Mouse (Mus musculus) CH12.LX (cell line): ENCODE measurements around the gene Txn2. TPM values are rescaled to one million over a fixed set of nuclear protein-coding genes. Genes with fewer than 3 reads are reported as not detected.

ENCODE experiments used
- DNase-seq: peaks from one replicate; pipeline ENCODE4 v3.0.0-alpha.2; 2013; ENCODE audit errors: extremely low read depth
- H3K27ac ChIP-seq: 2 replicates; pipeline ENCODE4 v1.5.1; 2012; ENCODE audit warnings: low read depth, mild to moderate bottlenecking, control low read depth, moderate library complexity; ENCODE audit not compliant: insufficient read depth
- H3K27me3 ChIP-seq: replicated peaks from 2 replicates; pipeline ENCODE3; 2012; ENCODE audit warnings: inconsistent platforms
- H3K36me3 ChIP-seq, 2 experiments: replicated peaks in 1 of 2; 2 replicates each; pipeline versions ENCODE3 to v1.6.1; 2012; ENCODE audit warnings: inconsistent platforms in 1 of 2, low read length in 1 of 2, mild to moderate bottlenecking in 1 of 2, mixed read lengths in 1 of 2, moderate library complexity in 1 of 2; ENCODE audit not compliant: control insufficient read depth in 1 of 2, insufficient read depth in 1 of 2
- H3K4me1 ChIP-seq, 2 experiments: 2 replicates each; pipeline ENCODE4 v1.6.1; 2012; ENCODE audit warnings: inconsistent platforms in 1 of 2, moderate library complexity in 1 of 2; ENCODE audit not compliant: insufficient read depth in 2 of 2, control insufficient read depth in 1 of 2
- H3K4me2 ChIP-seq: 2 replicates; pipeline ENCODE4 v1.6.1; 2012; ENCODE audit warnings: low read depth, mild to moderate bottlenecking, control low read depth; ENCODE audit not compliant: poor library complexity, insufficient read depth, severe bottlenecking
- H3K4me3 ChIP-seq, 3 experiments: fragments of 150-350 bp in 1 of 3; sonication (generic) in 1 of 3; replicated peaks in 1 of 3; 2 replicates each; pipeline versions ENCODE3 to v1.5.1; 2011 to 2012; ENCODE audit warnings: low read depth in 2 of 3, low read length in 2 of 3, mild to moderate bottlenecking in 2 of 3, moderate library complexity in 2 of 3, control low read depth in 1 of 3, improper control_type of control experiment in 1 of 3, inconsistent platforms in 1 of 3, mixed read lengths in 1 of 3; ENCODE audit not compliant: poor library complexity in 1 of 3
- H3K79me2 ChIP-seq: replicated peaks from 2 replicates; pipeline ENCODE4 v1.6.1; 2012; ENCODE audit warnings: mild to moderate bottlenecking, moderate library complexity; ENCODE audit not compliant: control insufficient read depth, poor library complexity, insufficient read depth, severe bottlenecking; ENCODE audit errors: extremely low read depth
- H3K9ac ChIP-seq: 2 replicates; pipeline ENCODE4 v1.6.1; 2012; ENCODE audit warnings: low read depth, mild to moderate bottlenecking, control low read depth, moderate library complexity; ENCODE audit not compliant: insufficient read depth
- H3K9me3 ChIP-seq: replicated peaks from 2 replicates; pipeline ENCODE3; 2012; ENCODE audit warnings: low read length, inconsistent platforms, mixed read lengths
- CHD2 ChIP-seq: IDR thresholded peaks from 2 replicates; pipeline ENCODE4 v1.6.1; 2011; ENCODE audit warnings: low read length, improper control_type of control experiment
- CTCF ChIP-seq, 2 experiments: IDR thresholded peaks in 1 of 2; conservative IDR thresholded peaks in 1 of 2; 2 replicates each; pipeline ENCODE4 v1.5.1; 2011 to 2012; ENCODE audit warnings: low read depth in 2 of 2, low read length in 2 of 2, improper control_type of control experiment in 1 of 2, inconsistent platforms in 1 of 2, mild to moderate bottlenecking in 1 of 2, moderate library complexity in 1 of 2
- EP300 ChIP-seq: IDR thresholded peaks from 2 replicates; pipeline ENCODE4 v1.6.1; 2011; ENCODE audit warnings: low read length, improper control_type of control experiment
- ETS1 ChIP-seq: conservative IDR thresholded peaks from 2 replicates; pipeline ENCODE4 v1.6.1; 2012; ENCODE audit warnings: low read depth, mild to moderate bottlenecking, inconsistent platforms, low read length, improper control_type of control experiment, moderate library complexity
- KAT2A ChIP-seq: IDR thresholded peaks from 2 replicates; pipeline ENCODE4 v1.6.1; 2012; ENCODE audit warnings: low read length, improper control_type of control experiment, inconsistent platforms; ENCODE audit not compliant: insufficient replicate concordance
- MAZ ChIP-seq: IDR thresholded peaks from 2 replicates; pipeline ENCODE4 v1.6.1; 2012; ENCODE audit warnings: low read depth, mild to moderate bottlenecking, inconsistent platforms, low read length, improper control_type of control experiment, moderate library complexity
- MEF2A ChIP-seq: IDR thresholded peaks from 2 replicates; pipeline ENCODE4 v1.6.1; 2014; ENCODE audit warnings: low read depth, mild to moderate bottlenecking, inconsistent platforms, low read length, improper control_type of control experiment, borderline replicate concordance
- RCOR1 ChIP-seq: conservative IDR thresholded peaks from 2 replicates; pipeline ENCODE4 v1.6.1; 2012; ENCODE audit warnings: low read depth, mild to moderate bottlenecking, inconsistent platforms, low read length, improper control_type of control experiment
- SIN3A ChIP-seq: IDR thresholded peaks from 2 replicates; pipeline ENCODE4 v1.6.1; 2012; ENCODE audit warnings: low read length, improper control_type of control experiment, inconsistent platforms
- SMC3 ChIP-seq: IDR thresholded peaks from 2 replicates; pipeline ENCODE4 v1.6.1; 2011; ENCODE audit warnings: low read depth, low read length, improper control_type of control experiment
- UBTF ChIP-seq: IDR thresholded peaks from 2 replicates; pipeline ENCODE4 v1.6.1; 2012; ENCODE audit warnings: low read depth, mild to moderate bottlenecking, inconsistent platforms, low read length, improper control_type of control experiment, moderate library complexity
- USF2 ChIP-seq: conservative IDR thresholded peaks from 2 replicates; pipeline ENCODE4 v1.6.1; 2011; ENCODE audit warnings: low read depth, low read length, improper control_type of control experiment
- ZMIZ1 ChIP-seq: IDR thresholded peaks from 2 replicates; pipeline ENCODE4 v1.6.1; 2012; ENCODE audit warnings: low read depth, mild to moderate bottlenecking, inconsistent platforms, low read length, improper control_type of control experiment
- ZNF384 ChIP-seq: IDR thresholded peaks from 2 replicates; pipeline ENCODE4 v1.6.1; 2012; ENCODE audit warnings: low read depth, low read length, improper control_type of control experiment, inconsistent platforms
- dilution Hi-C: fragments of 300-500 bp; cut with MboI; formaldehyde crosslinking; loops from 2 replicates; pipeline ENCODE4 v1.14.3; 2020; ENCODE audit warnings: low sequenced_read_pairs; ENCODE audit not compliant: extremely low pct_unique_long_range_greater_than_20kb, extremely low pct_ligation_motif_present
- in situ Hi-C: fragments of 300-500 bp; cut with MboI; formaldehyde crosslinking; loops from 3 replicates; pipeline ENCODE4 v1.14.3; 2019; ENCODE audit warnings: low sequenced_read_pairs, low pct_ligation_motif_present, low pct_unique_long_range_greater_than_20kb, mixed read lengths
- polyA plus RNA-seq: library from polyadenylated mRNA; unstranded; fragments of >175 nt; gene quantifications from 2 replicates; pipeline ENCODE4 v1.2.1, GENCODE M21; 2012; ENCODE audit warnings: low read depth; ENCODE audit not compliant: insufficient read length
- total RNA-seq, 2 experiments: library from RNA; depleted of rRNA; stranded (reverse); fragments of 300-350 nt in 1 of 2; fragments of >200 nt in 1 of 2; gene quantifications; 2 replicates each; pipeline ENCODE4 v1.2.3; 2012 to 2014

Txn2 gene
- total and polyA plus RNA-seq, 3 experiments = 22.4 to 209 (median 105) TPM

DNA sequence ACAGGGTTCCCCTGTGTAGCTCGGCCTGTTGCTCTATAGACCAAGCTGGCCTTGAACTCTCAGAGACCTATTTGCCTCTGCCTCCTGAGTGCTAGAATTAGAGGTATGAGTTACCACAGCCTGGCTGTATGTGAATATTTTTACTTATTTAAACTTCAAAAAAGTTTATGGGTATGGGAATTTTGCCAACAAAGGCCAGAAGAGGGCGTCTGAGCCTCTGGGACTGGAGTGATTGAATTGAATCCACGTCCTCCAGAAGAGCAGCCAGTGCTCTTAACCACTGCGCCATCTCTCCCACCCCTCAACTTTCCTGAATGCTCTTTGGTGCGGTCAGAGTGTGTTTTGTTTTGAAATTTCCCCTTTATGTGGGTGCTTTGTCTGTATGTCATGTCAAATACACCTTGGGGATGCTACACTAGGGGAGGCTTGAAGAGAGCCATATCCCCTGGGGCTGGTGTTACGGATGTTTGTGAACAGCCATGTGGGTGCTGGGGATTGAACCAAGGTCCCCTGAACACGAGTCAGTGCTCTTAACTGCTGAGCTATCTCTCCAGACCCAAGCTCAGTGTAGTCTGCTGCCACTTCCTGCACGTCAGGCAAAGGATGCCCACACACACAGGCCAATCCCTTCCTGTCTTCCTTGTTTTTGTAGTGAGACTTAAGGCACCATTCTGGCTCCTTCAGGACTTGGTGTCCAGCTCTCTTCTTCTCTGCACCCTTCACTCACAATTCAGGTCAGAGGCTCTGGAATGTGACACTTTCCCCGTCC is 5.4 kb downstream of the Txn2 start:
- Histone ChIP-seq H3K9me3 (no peaks in the 10 kb centered on the region), H3K9ac (no peak overlapping the region), H3K36me3 (peaks cover 57 to 87% of the 10 kb centered on the region in 2 experiments), H3K4me2 (no peak overlapping the region), H3K27ac (no peak overlapping the region), H3K4me1 (peaks cover 4 to 53% of the 10 kb centered on the region in 2 experiments; a peak in 3 of 4 replicates), H3K4me3 (no peak overlapping the region), H3K79me2 (peaks cover 13% of the 10 kb centered on the region), H3K27me3 (no peaks in the 10 kb centered on the region)
- in situ Hi-C loops = no loop called here
- dilution Hi-C loops = no loop called here
- no peak for DNase-seq
- peak in 1 of 2 experiments; percentile 48; a peak in 2 of 4 replicates for TF ChIP-seq CTCF (conservative IDR thresholded peaks at IDR 0.05 in 1 of 2, IDR thresholded peaks at IDR 0.05 in 1 of 2; ENCODE audit: low read depth in 2 of 2, low read length in 2 of 2)
- no peak for TF ChIP-seq EP300

DNA sequence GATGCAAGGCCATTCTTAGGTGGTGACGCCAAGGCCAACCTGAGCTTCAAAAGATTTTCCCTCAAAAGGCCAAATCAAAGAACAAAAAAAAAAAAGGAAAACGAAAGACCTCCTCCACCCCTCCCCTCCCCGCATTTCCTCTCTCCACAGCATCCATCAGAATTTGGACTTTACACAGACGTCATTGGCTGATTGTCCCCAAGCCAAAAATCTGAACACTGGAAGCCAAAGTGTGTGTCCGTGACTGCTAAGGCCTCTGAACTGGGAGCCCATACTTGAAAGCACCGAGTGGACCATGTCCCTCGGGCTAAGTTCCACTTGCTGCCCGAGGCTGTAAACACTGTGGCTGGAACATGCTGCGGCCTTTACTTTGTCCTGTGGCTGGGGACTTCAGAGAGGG is 6.1 kb downstream of the Txn2 start:
- H3K4me1 ChIP-seq = peaks cover 4 to 50% of the 10 kb centered on the region in 2 experiments; a peak in 3 of 4 replicates
- H3K27ac ChIP-seq = no peak overlapping the region
- in situ Hi-C loops = no loop called here

DNA sequence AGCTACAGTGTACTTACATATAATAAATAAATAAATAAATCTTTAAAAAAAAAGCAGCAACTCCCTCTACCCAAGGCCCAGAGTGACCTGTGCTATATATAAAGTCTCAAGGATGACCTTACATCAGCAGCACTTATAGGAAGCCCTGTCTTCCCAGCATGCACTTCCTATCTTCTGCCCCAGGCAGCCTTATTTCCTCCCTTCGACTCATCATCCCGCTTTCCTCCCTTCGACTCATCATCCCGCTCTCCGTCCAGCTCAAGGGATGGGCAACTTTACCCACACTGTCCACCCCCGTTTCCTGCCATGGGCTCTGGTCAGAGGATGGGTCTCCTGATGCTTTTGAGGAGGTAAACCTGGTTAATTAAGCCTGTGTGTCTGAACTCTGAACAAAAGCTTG is 7.2 kb downstream of the Txn2 start:
- Histone ChIP-seq H3K36me3 (peaks cover 55 to 91% of the 10 kb centered on the region in 2 experiments), H3K4me3 (no peak overlapping the region), H3K27ac (no peak overlapping the region), H3K9ac (no peak overlapping the region), H3K79me2 (0 out of 2 replicates have a peak, but pooled peaks cover 5% of the 10 kb centered on the region), H3K4me1 (peaks cover 2 to 41% of the 10 kb centered on the region in 2 experiments; a peak in 3 of 4 replicates), H3K9me3 (no peaks in the 10 kb centered on the region)
- no peak for DNase-seq
- TF ChIP-seq ETS1 (no peak), ZNF384 (no peak), MEF2A (no peak), CHD2 (no peak), SMC3 (no peak), ZMIZ1 (no peak), USF2 (no peak), MAZ (no peak), RCOR1 (no peak), UBTF (no peak), KAT2A (no peak)
- TF ChIP-seq, all 38 proteins: peak for 0
- H3K27me3 ChIP-seq = no peaks in the 10 kb centered on the region
- in situ Hi-C loops (no loop called here), dilution Hi-C loops (no loop called here)
- no peak overlapping the region for H3K4me2 ChIP-seq

More for the DNA sequence above, 6.1 kb downstream of the Txn2 start:
- DNase-seq = no peak
- dilution Hi-C loops = no loop called here
- no peak overlapping the region for H3K4me2 ChIP-seq
- peaks cover 11% of the 10 kb centered on the region for H3K79me2 ChIP-seq
- TF ChIP-seq SIN3A (no peak), UBTF (no peak)
- H3K9ac ChIP-seq = no peak overlapping the region
- peaks cover 60 to 93% of the 10 kb centered on the region in 2 experiments for H3K36me3 ChIP-seq
- H3K27me3 ChIP-seq = no peaks in the 10 kb centered on the region
- no peaks in the 10 kb centered on the region for H3K9me3 ChIP-seq
- H3K4me3 ChIP-seq = no peak overlapping the region
